19 mouse cellular contexts compared by ENCODE assay signal in genomic region chr4:154480544-154481260, GRCm38 (mm10).
A peak's percentile ranks its signal among the peaks of the same experiment; 100 is the strongest.
DNase-seq lines count a peak whose midpoint lies in the region; ATAC-seq and TF ChIP-seq lines count a peak whose summit lies in the region.
"Had no signal": no experiment of that assay in that cellular context is flagged by ENCODE, and none has a peak within 500 bp of the region (broad histone marks: within the 10 kb centered on the region; RNA-seq: fewer than 3 reads in every experiment).

No protein-coding gene starts in this region.

- TF ChIP-seq EP300 in heart, adult 2 months (IDR thresholded peaks at IDR 0.05; ENCODE audit: insufficient read depth, low read depth, low read length) = no peak

- TF ChIP-seq CTCF in heart, adult 2 months (IDR thresholded peaks at IDR 0.05) = no peak
- no peak for TF ChIP-seq CTCF in lung, adult 2 months (IDR thresholded peaks at IDR 0.05; ENCODE audit: insufficient read depth, low read length)

- H3K79me2 ChIP-seq in heart, adult 2 months (replicated peaks; ENCODE audit: control insufficient read depth, insufficient read depth, low read length) = no peaks in the 10 kb centered on the region

- no peak overlapping the region for H3K4me3 ChIP-seq in heart, embryonic 10.5 days
- no peak overlapping the region for H3K4me3 ChIP-seq in heart, adult 2 months
- H3K4me3 ChIP-seq in intestine, embryonic 16.5 days (ENCODE audit: low read length) = no peak overlapping the region
- H3K4me3 ChIP-seq in intestine, embryonic 15.5 days (replicated peaks) = no peak overlapping the region
- no peak overlapping the region for H3K4me3 ChIP-seq in lung, embryonic 15.5 days
- no peak overlapping the region for H3K4me3 ChIP-seq in lung, adult 2 months (replicated peaks; ENCODE audit: extremely low read depth, low read depth, low read length)
- H3K4me3 ChIP-seq: erythroblast, embryonic 14.5 days; gastrocnemius, adult 2 months; left cerebral cortex, adult 2 months; midbrain, embryonic 12.5 days; myocyte had no signal

- H3K27ac ChIP-seq in heart, embryonic 10.5 days = peak overlapping the region; percentile 76
- no peak overlapping the region for H3K27ac ChIP-seq in heart, adult 2 months
- H3K27ac ChIP-seq in intestine, embryonic 16.5 days (ENCODE audit: low read length) = no peak overlapping the region
- no peak overlapping the region for H3K27ac ChIP-seq in intestine, embryonic 15.5 days
- H3K27ac ChIP-seq in lung, embryonic 15.5 days = peak overlapping the region; percentile 90
- H3K27ac ChIP-seq: gastrocnemius, adult 2 months; left cerebral cortex, adult 2 months; macrophage; midbrain, embryonic 12.5 days had no signal

- no peak overlapping the region for H3K4me2 ChIP-seq in intestine, embryonic 16.5 days (ENCODE audit: low read depth, low read length)
- no peak overlapping the region for H3K4me2 ChIP-seq in intestine, embryonic 15.5 days (replicated peaks)
- peak overlapping the region; percentile 14; the same call in 1 of the 2 replicates for H3K4me2 ChIP-seq in lung, embryonic 15.5 days
- H3K4me2 ChIP-seq: midbrain, embryonic 12.5 days had no signal

- no peak overlapping the region for H3K9ac ChIP-seq in heart, adult 2 months (ENCODE audit: low read depth, low read length)
- peak overlapping the region; percentile 0; the same call in 1 of the 2 replicates for H3K9ac ChIP-seq in intestine, embryonic 16.5 days (ENCODE audit: low read depth, low read length)
- H3K9ac ChIP-seq in intestine, embryonic 15.5 days = no peak overlapping the region
- H3K9ac ChIP-seq in lung, embryonic 15.5 days = no peak overlapping the region
- H3K9ac ChIP-seq: forebrain, postnatal 0 days; midbrain, embryonic 12.5 days had no signal

- no peak for DNase-seq in heart, embryonic 10.5 days (ENCODE audit: low spot score)
- no peak for DNase-seq in heart, adult 2 months
- DNase-seq in lung, adult 2 months = no peak
- DNase-seq in right cerebral cortex, postnatal 25 days = no peak
- no peak for DNase-seq in right cerebral cortex, postnatal 36 days (ENCODE audit: low spot score in 2 of 2)
- DNase-seq: adrenal gland, postnatal 14 days; cerebellum, adult 8-10 months; forebrain, postnatal 0 days; gastrocnemius, adult 2 months; spleen, adult 18-20 months; thymus, postnatal 36 days had no signal

- no peak for ATAC-seq in intestine, embryonic 16.5 days
- no peak for ATAC-seq in intestine, embryonic 15.5 days
- ATAC-seq in lung, embryonic 15.5 days (ENCODE audit: borderline replicate concordance, extremely low read depth, low FRiP score, low TSS enrichment) = peak; percentile 73
- ATAC-seq: forebrain, postnatal 0 days had no signal

- peaks cover 64% of the 10 kb centered on the region for H3K27me3 ChIP-seq in heart, embryonic 10.5 days (ENCODE audit: insufficient read depth, poor library complexity, severe bottlenecking)
- H3K27me3 ChIP-seq in heart, adult 2 months (ENCODE audit: control insufficient read depth, insufficient read depth, low read length) = no peaks in the 10 kb centered on the region
- H3K27me3 ChIP-seq in intestine, embryonic 16.5 days (replicated peaks; ENCODE audit: control insufficient read depth, insufficient read depth, low read length) = no peaks in the 10 kb centered on the region
- peaks cover 3% of the 10 kb centered on the region; the same call in 1 of the 2 replicates for H3K27me3 ChIP-seq in intestine, embryonic 15.5 days (replicated peaks)
- H3K27me3 ChIP-seq in lung, embryonic 15.5 days = peaks cover 5% of the 10 kb centered on the region; the same call in 1 of the 2 replicates

- no peaks in the 10 kb centered on the region for H3K36me3 ChIP-seq in heart, embryonic 10.5 days
- no peaks in the 10 kb centered on the region for H3K36me3 ChIP-seq in heart, adult 2 months (ENCODE audit: control insufficient read depth, insufficient read depth, low read length)
- H3K36me3 ChIP-seq in intestine, embryonic 16.5 days (ENCODE audit: control insufficient read depth, insufficient read depth, low read length) = no peaks in the 10 kb centered on the region
- H3K36me3 ChIP-seq in intestine, embryonic 15.5 days = no peaks in the 10 kb centered on the region
- H3K36me3 ChIP-seq in lung, embryonic 15.5 days = no peaks in the 10 kb centered on the region
- H3K36me3 ChIP-seq: midbrain, embryonic 12.5 days had no signal

- no peak for TF ChIP-seq POLR2A in heart, adult 2 months (IDR thresholded peaks at IDR 0.05; ENCODE audit: insufficient read depth, low read depth, low read length)
- TF ChIP-seq POLR2A in lung, adult 2 months (IDR thresholded peaks at IDR 0.05; ENCODE audit: borderline replicate concordance, extremely low read depth, low read depth, low read length) = no peak

- intact Hi-C loops in heart, adult 2 months (cut with DNase I) = no loop called here

- H3K4me1 ChIP-seq in heart, embryonic 10.5 days = peaks cover 76% of the 10 kb centered on the region
- H3K4me1 ChIP-seq in heart, adult 2 months (ENCODE audit: control insufficient read depth, insufficient read depth, low read length) = peaks cover 5% of the 10 kb centered on the region
- H3K4me1 ChIP-seq in intestine, embryonic 16.5 days (ENCODE audit: control insufficient read depth, insufficient read depth, low read length) = peaks cover 57% of the 10 kb centered on the region
- H3K4me1 ChIP-seq in intestine, embryonic 15.5 days (replicated peaks) = peaks cover 41% of the 10 kb centered on the region
- peaks cover 75% of the 10 kb centered on the region for H3K4me1 ChIP-seq in lung, embryonic 15.5 days
- peaks cover 17% of the 10 kb centered on the region for H3K4me1 ChIP-seq in lung, adult 2 months (ENCODE audit: control insufficient read depth, insufficient read depth, low read length)

- no peaks in the 10 kb centered on the region for H3K9me3 ChIP-seq in heart, embryonic 10.5 days
- H3K9me3 ChIP-seq in intestine, embryonic 16.5 days (ENCODE audit: control insufficient read depth, low read length) = no peaks in the 10 kb centered on the region
- no peaks in the 10 kb centered on the region for H3K9me3 ChIP-seq in intestine, embryonic 15.5 days
- no peaks in the 10 kb centered on the region for H3K9me3 ChIP-seq in lung, embryonic 15.5 days
- H3K9me3 ChIP-seq: midbrain, embryonic 12.5 days had no signal

- 45% methylated on average over 9 of the region's 9 CpGs for WGBS in heart, embryonic 10.5 days
- 71% methylated on average over 9 of the region's 9 CpGs for WGBS in heart, adult 2 months
- 72% methylated on average over 9 of the region's 9 CpGs for WGBS in intestine, embryonic 16.5 days
- WGBS in intestine, embryonic 15.5 days = 63% methylated on average over 9 of the region's 9 CpGs
- WGBS in lung, embryonic 15.5 days = 24% methylated on average over 9 of the region's 9 CpGs
- WGBS in lung, adult 2 months = 44% methylated on average over 9 of the region's 9 CpGs

Comparison
In these comparisons a context has a peak if more than half of its experiments do, and no peak if none do; other contexts are left out.
1. H3K27ac ChIP-seq: peak in heart, embryonic 10.5 days (single experiment) and lung, embryonic 15.5 days (single experiment); none in heart, adult 2 months (single experiment), intestine, embryonic 16.5 days (single experiment) and intestine, embryonic 15.5 days (single experiment).